Mouse (Mus musculus) G1E (cell line): ENCODE data around the gene Cdip1.

Source experiments
- CTCF ChIP-seq: IDR thresholded peaks from 2 replicates; pipeline ENCODE4 v1.5.1; 2012; ENCODE audit warnings: low read depth, low read length, inconsistent platforms, mixed read lengths
- GATA1 ChIP-seq: IDR thresholded peaks from 2 replicates; pipeline ENCODE4 v1.6.1; 2012; ENCODE audit warnings: borderline replicate concordance, low read length, inconsistent platforms, mixed read lengths
- GATA2 ChIP-seq: IDR thresholded peaks from 2 replicates; pipeline ENCODE4 v1.6.1; 2012; ENCODE audit warnings: low read depth, low read length, inconsistent platforms, borderline replicate concordance
- POLR2AphosphoS5 ChIP-seq: IDR thresholded peaks from 2 replicates; pipeline ENCODE4 v1.6.1; 2012; ENCODE audit warnings: low read depth, low read length, inconsistent platforms; ENCODE audit not compliant: insufficient replicate concordance
- TAL1 ChIP-seq: conservative IDR thresholded peaks from 2 replicates; pipeline ENCODE4 v1.6.1; 2012; ENCODE audit warnings: low read depth, low read length, inconsistent platforms, mixed read lengths

GRCm38 (mm10) chr16:4742186-4742585, 47.9 kb downstream of the Cdip1 start:
- TF ChIP-seq GATA1 (no peak), CTCF (no peak), GATA2 (no peak), POLR2AphosphoS5 (no peak), TAL1 (no peak)
